10 mouse cellular contexts compared by ENCODE assay signal in genomic region chr12:91732729-91733448, GRCm38 (mm10). TPM values are rescaled to one million over a fixed set of nuclear protein-coding genes. Genes with fewer than 3 reads are reported as not detected.
DNase-seq lines count a peak whose midpoint lies in the region; ATAC-seq and TF ChIP-seq lines count a peak whose summit lies in the region.
"Had no signal": no experiment of that assay in that cellular context is flagged by ENCODE, and none has a peak within 500 bp of the region (broad histone marks: within the 10 kb centered on the region; RNA-seq: fewer than 3 reads in every experiment).

No protein-coding gene starts in this region.

- no peak overlapping the region for H3K27ac ChIP-seq in heart, adult 2 months
- no peak overlapping the region for H3K27ac ChIP-seq in heart, embryonic 10.5 days
- H3K27ac ChIP-seq in liver, postnatal 0 days (ENCODE audit: low read depth) = no peak overlapping the region
- H3K27ac ChIP-seq in liver, embryonic 12.5 days = no peak overlapping the region
- H3K27ac ChIP-seq in forebrain, embryonic 14.5 days (ENCODE audit: low read depth, low read length) = peak overlapping the region; percentile 61; the same call in 1 of the 2 replicates

- no peak overlapping the region for H3K4me3 ChIP-seq in heart, adult 2 months
- no peak overlapping the region for H3K4me3 ChIP-seq in heart, embryonic 10.5 days
- H3K4me3 ChIP-seq in liver, postnatal 0 days (ENCODE audit: low read depth, low read length) = no peak overlapping the region
- H3K4me3 ChIP-seq in liver, embryonic 12.5 days = no peak overlapping the region
- no peak overlapping the region for H3K4me3 ChIP-seq in forebrain, embryonic 14.5 days (ENCODE audit: low read depth, low read length)

- TF ChIP-seq EP300 in heart, adult 2 months (IDR thresholded peaks at IDR 0.05; ENCODE audit: insufficient read depth, low read depth, low read length) = no peak
- no peak for TF ChIP-seq EP300 in liver, postnatal 0 days (IDR thresholded peaks at IDR 0.05; ENCODE audit: low read depth)

- DNase-seq in heart, adult 2 months = peak in 1 of 2 experiments; percentile 28
- no peak for DNase-seq in heart, embryonic 10.5 days (ENCODE audit: low spot score)
- DNase-seq in liver, postnatal 0 days = no peak
- DNase-seq in forebrain, embryonic 14.5 days (ENCODE audit: low spot score) = peak; percentile 87
- peak; percentile 40 for DNase-seq in left cerebral cortex, postnatal 4 days
- DNase-seq in kidney, postnatal 25 days = no peak
- DNase-seq in spleen, postnatal 10 days (ENCODE audit: low spot score in 2 of 2) = no peak
- DNase-seq: lung, adult 2 months had no signal

- no peaks in the 10 kb centered on the region for H3K79me2 ChIP-seq in heart, adult 2 months (replicated peaks; ENCODE audit: control insufficient read depth, insufficient read depth, low read length)

- ATAC-seq in liver, postnatal 0 days = no peak
- ATAC-seq in liver, embryonic 12.5 days = no peak
- peak; percentile 93 for ATAC-seq in forebrain, embryonic 14.5 days
- ATAC-seq: inflammation-experienced regulatory T-cells, adult 6 months had no signal

- 51% methylated on average over 6 of the region's 6 CpGs for WGBS in heart, adult 2 months
- WGBS in heart, embryonic 10.5 days = 77% methylated on average over 6 of the region's 6 CpGs
- WGBS in liver, postnatal 0 days (ENCODE audit: insufficient replicate concordance) = 73% methylated on average over 6 of the region's 6 CpGs
- 74% methylated on average over 6 of the region's 6 CpGs for WGBS in liver, embryonic 12.5 days (ENCODE audit: insufficient replicate concordance)
- 31% methylated on average over 6 of the region's 6 CpGs for WGBS in forebrain, embryonic 14.5 days

- H3K9me3 ChIP-seq in heart, embryonic 10.5 days = no peaks in the 10 kb centered on the region
- H3K9me3 ChIP-seq in liver, postnatal 0 days (ENCODE audit: low read length) = no peaks in the 10 kb centered on the region
- no peaks in the 10 kb centered on the region for H3K9me3 ChIP-seq in liver, embryonic 12.5 days (replicated peaks)
- no peaks in the 10 kb centered on the region; the same call in 1 of the 2 replicates for H3K9me3 ChIP-seq in forebrain, embryonic 14.5 days (replicated peaks; ENCODE audit: control insufficient read depth, low read length)

- no peak overlapping the region for H3K4me2 ChIP-seq in liver, postnatal 0 days (ENCODE audit: low read depth, low read length)
- H3K4me2 ChIP-seq in liver, embryonic 12.5 days = no peak overlapping the region
- H3K4me2 ChIP-seq in forebrain, embryonic 14.5 days (ENCODE audit: low read length) = no peak overlapping the region

- H3K9ac ChIP-seq in heart, adult 2 months (ENCODE audit: low read depth, low read length) = no peak overlapping the region
- H3K9ac ChIP-seq in liver, postnatal 0 days (replicated peaks) = no peak overlapping the region
- no peak overlapping the region for H3K9ac ChIP-seq in liver, embryonic 12.5 days
- no peak overlapping the region for H3K9ac ChIP-seq in forebrain, embryonic 14.5 days (ENCODE audit: low read length)

- intact Hi-C loops in heart, adult 2 months (cut with DNase I) = loop anchor here (5.0 kb wide), 1 partner anchor 54 kb away; the partner anchor contains the start of gene Ston2
- intact Hi-C loops in left cerebral cortex, postnatal 4 days (cut with DNase I) = no loop called here

- H3K4me1 ChIP-seq in heart, adult 2 months (ENCODE audit: control insufficient read depth, insufficient read depth, low read length) = no peaks in the 10 kb centered on the region; the same call in 1 of the 2 replicates
- 0 out of 2 replicates have a peak, but pooled peaks cover 3% of the 10 kb centered on the region for H3K4me1 ChIP-seq in heart, embryonic 10.5 days
- peaks cover 15% of the 10 kb centered on the region for H3K4me1 ChIP-seq in liver, postnatal 0 days (ENCODE audit: insufficient read depth)
- H3K4me1 ChIP-seq in liver, embryonic 12.5 days = peaks cover 52% of the 10 kb centered on the region
- H3K4me1 ChIP-seq in forebrain, embryonic 14.5 days (ENCODE audit: control insufficient read depth, insufficient read depth, low read length) = no peaks in the 10 kb centered on the region

- TF ChIP-seq CTCF in heart, adult 2 months (IDR thresholded peaks at IDR 0.05) = peak; percentile 28
- 0 out of 2 replicates have a peak, but pooled peaks have one; percentile 2 for TF ChIP-seq CTCF in liver, postnatal 0 days (IDR thresholded peaks at IDR 0.05; ENCODE audit: low read depth)

- no peak for TF ChIP-seq POLR2A in heart, adult 2 months (IDR thresholded peaks at IDR 0.05; ENCODE audit: insufficient read depth, low read depth, low read length)

- no peaks in the 10 kb centered on the region for H3K27me3 ChIP-seq in heart, adult 2 months (ENCODE audit: control insufficient read depth, insufficient read depth, low read length)
- H3K27me3 ChIP-seq in heart, embryonic 10.5 days (ENCODE audit: insufficient read depth, poor library complexity, severe bottlenecking) = no peaks in the 10 kb centered on the region
- no peaks in the 10 kb centered on the region for H3K27me3 ChIP-seq in liver, postnatal 0 days (ENCODE audit: insufficient read depth, low read length)
- no peaks in the 10 kb centered on the region for H3K27me3 ChIP-seq in liver, embryonic 12.5 days (replicated peaks)
- H3K27me3 ChIP-seq in forebrain, embryonic 14.5 days (replicated peaks; ENCODE audit: control insufficient read depth, insufficient read depth, low read length) = no peaks in the 10 kb centered on the region

- no peaks in the 10 kb centered on the region for H3K36me3 ChIP-seq in heart, adult 2 months (ENCODE audit: control insufficient read depth, insufficient read depth, low read length)
- no peaks in the 10 kb centered on the region for H3K36me3 ChIP-seq in heart, embryonic 10.5 days
- no peaks in the 10 kb centered on the region for H3K36me3 ChIP-seq in liver, postnatal 0 days (replicated peaks; ENCODE audit: insufficient read depth, low read length)
- peaks cover 100% of the 10 kb centered on the region for H3K36me3 ChIP-seq in liver, embryonic 12.5 days
- H3K36me3 ChIP-seq in forebrain, embryonic 14.5 days (ENCODE audit: control insufficient read depth, insufficient read depth, low read length) = peaks cover 10% of the 10 kb centered on the region; the same call in 1 of the 2 replicates

RNA-seq across cellular contexts. Expression of gene Ston2, which starts 55.3 kb away (rescaled TPM):
- total RNA-seq in heart, adult 2 months (2021) = 1 to 10 TPM; 3.6 to 4.1 TPM
- 4.7 and 6.7 TPM in 2 replicates for polyA plus RNA-seq in heart, adult 2 months (2012; rRNA removed)
- 4.8 and 8.6 TPM in 2 replicates for polyA plus RNA-seq in heart, embryonic 10.5 days (2016; fragmentation: Nextera tagmentation; extraction: Ambion mirVana)
- polyA plus RNA-seq in liver, postnatal 0 days (2015; fragmentation: Nextera tagmentation; extraction: Ambion mirVana) = 5.5 and 5.6 TPM in 2 replicates
- 35.7 and 37.9 TPM in 2 replicates for polyA plus RNA-seq in liver, embryonic 12.5 days (2016; fragmentation: Nextera tagmentation; extraction: Ambion mirVana)
- 5.6 and 7.6 TPM in 2 replicates for polyA plus RNA-seq in forebrain, embryonic 14.5 days (2014; fragmentation: Nextera tagmentation; extraction: Ambion mirVana)
- 10 to 100 TPM; 14.2 to 16.6 TPM for total RNA-seq in left cerebral cortex, postnatal 4 days (2021)

Comparison
In these comparisons a context has a peak if more than half of its experiments do, and no peak if none do; other contexts are left out.
1. DNase-seq: peak in forebrain, embryonic 14.5 days (single experiment) and left cerebral cortex, postnatal 4 days (single experiment); none in heart, embryonic 10.5 days (single experiment), liver, postnatal 0 days (single experiment), kidney, postnatal 25 days (0 of 2) and spleen, postnatal 10 days (0 of 2).